Mouse (Mus musculus) monocyte, adult 5-6 weeks (primary cell): ENCODE measurements around the gene Ip6k2. TPM values are rescaled to one million over a fixed set of nuclear protein-coding genes. Genes with fewer than 3 reads are reported as not detected.

Source experiments
- ATAC-seq: fragments of 153-309, 156-312 bp; replicated peaks from 2 replicates; pipeline ENCODE4 v1.8.0; 2017; ENCODE audit warnings: mild to moderate bottlenecking; ENCODE audit not compliant: low TSS enrichment, insufficient number of reproducible peaks, severe bottlenecking, poor library complexity, low FRiP score
- total RNA-seq: library from RNA; stranded (forward); fragments of 200-1000, 200-491, 200-594 nt; gene quantifications from 3 replicates; pipeline ENCODE4 v1.2.3, GENCODE M21; 2017

Ip6k2 gene
- total RNA-seq, 1 experiment from 2014 or later: 78.2 TPM

DNA sequence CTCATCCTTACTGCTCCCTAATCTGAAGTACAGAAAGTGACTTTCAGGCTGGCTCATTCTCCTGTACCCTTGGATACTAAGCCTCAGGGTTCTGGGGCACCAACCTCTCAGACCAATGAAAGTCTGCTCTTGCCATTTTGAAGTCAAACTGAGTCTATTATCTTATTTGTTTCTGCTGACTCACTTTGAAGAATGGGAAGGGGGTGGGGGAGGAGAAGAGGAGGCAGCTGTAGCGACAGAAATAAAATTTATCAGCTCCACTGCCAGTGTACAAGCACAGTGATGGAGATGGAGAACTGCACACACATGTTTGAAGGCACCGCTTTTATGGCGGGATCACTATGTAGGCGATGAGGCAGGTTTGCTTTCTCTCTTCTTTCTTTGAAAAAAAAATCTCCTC lies 6.3 kb upstream of the Ip6k2 start:
- ATAC-seq: no peak

DNA sequence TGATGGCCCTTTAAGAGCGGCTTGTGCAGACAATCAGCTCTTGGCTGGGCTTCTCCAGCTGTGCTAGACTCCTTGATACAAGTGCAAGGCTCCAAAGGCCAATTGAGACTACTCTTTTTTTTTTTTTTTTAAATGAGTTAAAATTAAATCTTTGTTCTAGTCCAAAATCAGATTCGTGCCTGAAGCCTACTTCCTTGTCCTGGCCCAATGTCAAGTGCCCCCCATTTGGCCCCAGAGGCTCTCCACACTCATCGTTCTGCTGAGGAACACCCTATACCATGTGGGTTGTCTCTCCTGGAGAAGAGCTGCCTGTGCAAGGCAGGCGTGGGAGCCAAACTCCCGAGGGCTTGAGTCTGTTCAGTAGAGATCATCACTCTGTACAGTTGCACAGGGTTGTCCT lies 2.6 kb upstream of the Ip6k2 start:
- ATAC-seq: no peak

DNA sequence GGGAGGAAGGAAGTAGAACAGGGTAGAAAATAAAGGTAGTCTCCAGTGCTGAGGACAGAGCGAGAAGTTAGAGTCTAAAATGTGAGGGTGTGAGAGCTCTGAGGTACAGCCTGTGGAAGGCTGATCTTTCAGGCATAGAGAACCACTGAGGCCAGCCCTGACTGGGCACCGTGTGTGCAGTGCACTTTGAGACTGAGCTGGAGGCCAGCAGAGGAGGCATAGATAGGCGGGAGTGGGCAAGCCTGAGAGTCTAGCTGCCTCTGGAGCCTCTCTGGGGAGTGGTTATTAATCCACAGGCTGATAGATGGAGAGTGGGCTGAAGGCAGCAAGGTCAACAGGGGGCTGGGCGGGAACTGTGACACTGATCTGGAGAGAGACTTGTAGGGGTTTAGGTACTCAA lies 1.7 kb upstream of the Ip6k2 start:
- no peak for ATAC-seq

DNA sequence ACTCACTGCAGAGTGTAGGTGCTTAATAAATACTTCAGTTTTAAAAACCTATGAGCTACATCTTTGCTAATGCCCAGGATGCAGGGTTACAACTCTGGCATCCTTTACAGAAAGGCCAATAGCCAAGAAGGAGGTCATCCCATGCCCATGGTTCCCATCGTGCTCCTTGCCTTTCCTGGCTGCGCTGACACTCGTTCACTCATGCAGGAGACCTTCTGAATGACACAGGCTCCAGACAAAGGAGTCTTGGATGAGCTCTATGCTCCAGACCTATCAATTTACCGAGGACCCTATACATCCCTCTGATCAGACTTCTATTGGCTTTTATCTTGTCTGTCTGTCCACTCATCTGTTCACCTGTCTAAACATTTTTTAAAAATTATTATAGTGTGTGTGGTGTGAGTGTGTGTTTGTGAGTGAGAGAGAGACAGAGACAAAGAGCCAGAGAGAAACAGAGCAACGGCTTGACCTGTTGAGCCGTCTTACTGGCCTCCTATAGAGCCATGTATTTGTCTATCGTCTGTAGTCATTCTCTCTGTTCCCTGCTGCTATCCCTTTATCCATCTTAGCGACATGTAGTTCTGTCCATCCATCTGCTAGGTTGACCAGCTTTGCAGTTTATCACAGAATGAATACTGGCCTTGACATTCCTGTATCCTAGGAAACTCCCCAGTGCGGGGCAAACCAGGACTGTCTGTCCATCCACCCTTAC lies 604 bp upstream of the Ip6k2 start:
- ATAC-seq: peak; percentile 6; the same call in 1 of the 2 replicates

DNA sequence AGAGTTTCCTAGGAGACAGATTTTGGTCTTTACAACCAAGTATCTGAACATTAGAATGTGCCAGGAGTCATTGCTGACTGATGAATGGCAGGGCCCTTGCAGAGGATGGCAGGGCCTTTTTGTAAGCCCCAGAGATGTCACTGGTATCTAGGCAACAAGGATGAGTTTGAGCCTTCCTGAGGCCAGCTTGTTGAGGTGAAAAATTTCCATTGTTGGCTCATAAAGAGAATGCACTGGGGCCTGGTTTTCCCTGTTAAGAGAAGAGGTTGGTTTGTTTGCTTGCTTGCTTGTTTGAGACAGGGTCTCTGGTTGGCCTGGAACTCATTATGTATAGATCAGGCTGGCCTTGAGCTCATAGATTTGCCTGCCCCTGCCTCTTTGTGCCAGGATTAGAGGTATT lies 1.8 kb downstream of the Ip6k2 start:
- ATAC-seq: no peak

DNA sequence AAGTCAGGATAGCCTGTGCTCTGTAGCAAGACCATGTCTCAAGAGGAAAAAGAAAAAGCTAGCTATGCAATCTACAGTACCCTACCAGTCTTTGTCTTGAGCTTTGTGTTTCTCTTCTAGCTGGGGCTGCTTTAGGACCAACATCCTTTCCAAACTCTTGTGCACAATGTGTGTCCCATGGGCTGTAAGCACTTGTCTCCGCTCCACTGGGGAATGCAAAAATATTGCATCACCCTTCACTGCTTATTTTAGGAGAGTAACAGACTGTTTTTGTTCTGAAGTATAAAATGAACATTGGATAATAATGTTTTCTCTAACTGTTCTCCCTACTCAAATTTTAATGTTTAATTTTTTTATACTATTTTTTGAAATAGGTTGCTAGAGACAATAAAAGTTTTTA lies 2.9 kb downstream of the Ip6k2 start:
- no peak for ATAC-seq

DNA sequence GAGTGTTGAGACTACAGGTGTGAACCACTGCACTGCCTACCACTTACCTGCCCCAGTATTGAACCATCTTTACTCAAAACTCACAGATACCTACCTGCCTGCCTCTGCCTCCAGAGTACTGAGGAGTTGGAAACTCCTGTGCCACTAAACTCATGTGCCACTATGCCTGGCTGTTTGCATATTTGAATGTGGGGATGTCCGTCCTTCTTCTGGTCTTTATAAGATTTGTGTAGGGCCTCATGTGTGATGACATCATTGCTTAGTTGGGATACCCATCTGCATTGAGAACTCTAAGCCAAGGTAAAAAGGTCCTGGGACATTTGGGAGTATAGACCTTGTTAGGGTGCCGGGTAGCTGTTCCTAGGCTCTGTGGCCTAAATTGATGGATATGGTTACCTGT lies 3.5 kb downstream of the Ip6k2 start:
- ATAC-seq: no peak

DNA sequence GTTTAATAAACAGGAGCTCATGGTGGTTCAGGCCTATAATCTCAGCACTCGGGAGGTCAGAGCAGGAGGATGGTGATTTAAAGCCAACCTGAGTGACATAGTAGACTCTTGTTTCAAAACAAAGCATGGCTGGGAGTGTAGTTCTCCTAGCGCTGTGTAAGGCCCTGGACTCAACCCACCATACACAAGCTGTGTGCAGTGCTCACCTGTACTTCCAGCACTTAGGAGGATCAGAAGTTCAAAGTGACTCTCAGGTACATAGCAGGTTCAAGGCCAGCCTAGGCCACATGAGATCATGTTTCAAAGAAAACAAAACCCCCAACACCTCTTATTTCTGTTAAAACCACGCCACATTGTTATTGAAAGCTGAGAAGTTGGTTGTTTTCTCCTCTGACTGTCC lies 5.1 kb downstream of the Ip6k2 start:
- no peak for ATAC-seq

DNA sequence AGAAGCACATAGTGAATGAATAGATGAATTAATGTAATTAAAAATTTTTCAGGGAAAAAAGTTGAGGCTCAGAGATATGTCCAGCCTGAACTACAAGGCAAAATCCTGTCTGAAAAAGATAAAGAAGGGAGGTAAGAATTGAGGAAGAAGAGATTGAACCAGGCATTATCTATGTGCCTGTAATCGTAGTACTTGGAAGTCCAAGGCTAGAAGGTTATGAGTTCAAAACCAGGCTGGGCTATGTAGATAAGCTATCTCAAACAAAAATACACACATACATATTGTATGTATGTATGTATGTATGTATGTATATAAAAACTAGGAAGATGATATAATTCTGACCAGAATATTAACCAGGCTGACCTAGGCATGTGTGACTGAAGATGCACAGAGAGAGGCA lies 8.7 kb downstream of the Ip6k2 start:
- no peak for ATAC-seq

DNA sequence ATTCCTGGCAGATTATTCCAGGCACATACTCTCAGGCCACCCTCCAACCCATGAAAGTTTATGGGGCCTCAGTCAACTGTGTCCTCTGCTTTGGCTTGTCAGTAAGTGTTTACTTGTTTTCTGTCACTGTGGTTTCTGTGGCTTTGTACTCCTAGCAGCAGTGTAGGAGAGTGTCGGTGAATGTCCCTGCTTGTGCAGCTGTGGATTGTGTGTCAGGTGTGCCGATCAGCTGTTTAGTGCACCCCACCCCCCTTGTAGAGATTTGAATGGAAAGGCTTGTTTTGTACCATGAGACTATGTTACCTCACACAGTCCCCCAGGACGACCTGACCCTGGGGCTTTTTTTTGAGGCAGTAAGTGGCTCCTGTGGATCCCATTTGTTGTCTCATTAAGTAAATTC lies 9.1 kb downstream of the Ip6k2 start:
- ATAC-seq: no peak

DNA sequence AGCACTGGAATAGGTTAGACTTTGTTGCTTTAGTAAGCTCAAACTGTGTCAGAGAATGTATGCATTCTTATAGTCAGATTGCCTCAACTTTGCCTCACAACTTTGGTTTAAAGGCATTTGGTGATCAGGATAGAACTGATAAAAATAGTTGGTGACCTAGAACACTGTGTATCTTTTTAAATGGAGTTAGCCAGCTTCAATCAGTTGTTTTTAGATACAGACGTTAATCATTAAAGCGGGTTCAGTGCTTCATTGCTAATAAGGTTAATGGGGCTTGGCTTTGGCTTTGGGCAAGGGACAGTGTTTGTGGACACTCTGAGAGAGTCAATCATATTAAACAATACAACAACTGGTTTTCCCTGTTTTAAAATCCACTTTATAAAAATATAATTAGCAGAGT lies 11.7 kb downstream of the Ip6k2 start:
- no peak for ATAC-seq

DNA sequence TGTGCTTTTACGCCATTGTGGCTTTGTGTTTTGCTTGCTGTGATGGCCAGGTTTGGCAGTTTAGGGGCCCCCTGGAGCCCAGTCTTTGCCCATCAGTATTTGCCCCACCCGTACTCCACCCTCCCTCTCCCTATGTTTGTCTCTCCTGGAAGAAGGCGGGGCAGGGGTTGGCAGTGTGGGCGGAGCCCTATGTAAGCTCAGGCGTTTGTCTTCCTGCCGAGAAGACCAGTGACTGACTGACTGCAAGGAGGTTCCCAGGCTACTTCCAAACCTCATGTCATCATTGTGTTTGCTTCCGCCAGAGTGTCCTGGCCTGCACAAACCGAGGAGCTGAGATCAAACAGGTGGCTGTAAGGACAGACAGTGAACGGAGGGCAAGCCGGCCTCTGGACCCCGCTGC lies 12.2 kb downstream of the Ip6k2 start:
- no peak for ATAC-seq

DNA sequence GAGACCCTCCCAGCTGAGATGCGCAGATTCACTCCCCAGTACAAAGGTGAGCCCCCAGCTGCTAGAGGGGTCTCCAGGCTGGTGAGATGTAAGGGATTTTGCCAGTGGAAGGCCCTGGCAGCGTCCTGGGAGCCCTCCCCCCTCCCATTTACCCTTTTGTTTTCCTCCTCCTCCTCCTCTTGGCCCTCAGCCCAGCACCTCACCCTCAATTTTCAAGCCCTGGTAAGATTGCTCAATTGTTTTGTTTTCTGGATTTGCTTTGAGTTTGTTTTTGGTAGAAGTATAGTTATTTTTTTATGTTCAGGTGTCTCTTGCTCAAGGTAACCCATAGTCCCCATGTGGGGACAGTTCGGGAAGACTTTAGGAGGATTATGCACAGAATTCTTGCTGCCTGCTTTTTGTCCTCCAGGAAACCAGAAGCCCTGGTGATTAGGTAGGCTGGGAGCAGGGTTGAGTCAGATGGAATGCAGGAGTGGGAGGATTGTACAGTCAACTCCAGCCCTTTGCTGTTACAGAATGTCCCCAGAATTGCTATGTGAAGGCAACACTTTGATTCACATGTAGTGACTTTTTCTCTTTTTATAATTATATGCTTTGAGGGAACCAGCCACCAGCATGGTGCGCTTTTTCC lies 12.9 kb downstream of the Ip6k2 start:
- no peak for ATAC-seq

DNA sequence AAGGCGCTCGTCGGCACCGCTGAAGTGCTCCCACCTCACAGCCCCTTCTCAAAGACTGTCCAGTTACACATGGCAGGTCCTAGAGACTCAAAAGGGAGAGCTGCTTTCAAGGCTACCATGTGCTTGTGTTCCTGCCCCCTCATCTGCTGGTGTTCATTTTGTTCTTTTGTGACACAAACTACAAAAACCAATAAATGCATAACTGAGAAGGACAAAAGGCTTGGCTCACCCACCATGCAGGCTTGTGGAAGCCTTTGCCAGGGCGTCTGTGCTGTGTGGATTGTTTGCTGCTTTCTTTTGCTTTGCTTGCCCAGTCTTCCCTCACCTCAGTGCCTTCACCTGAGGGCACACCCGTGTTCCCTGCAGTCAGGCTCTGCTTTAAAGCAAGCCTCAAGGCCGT lies 13.9 kb downstream of the Ip6k2 start:
- no peak for ATAC-seq

DNA sequence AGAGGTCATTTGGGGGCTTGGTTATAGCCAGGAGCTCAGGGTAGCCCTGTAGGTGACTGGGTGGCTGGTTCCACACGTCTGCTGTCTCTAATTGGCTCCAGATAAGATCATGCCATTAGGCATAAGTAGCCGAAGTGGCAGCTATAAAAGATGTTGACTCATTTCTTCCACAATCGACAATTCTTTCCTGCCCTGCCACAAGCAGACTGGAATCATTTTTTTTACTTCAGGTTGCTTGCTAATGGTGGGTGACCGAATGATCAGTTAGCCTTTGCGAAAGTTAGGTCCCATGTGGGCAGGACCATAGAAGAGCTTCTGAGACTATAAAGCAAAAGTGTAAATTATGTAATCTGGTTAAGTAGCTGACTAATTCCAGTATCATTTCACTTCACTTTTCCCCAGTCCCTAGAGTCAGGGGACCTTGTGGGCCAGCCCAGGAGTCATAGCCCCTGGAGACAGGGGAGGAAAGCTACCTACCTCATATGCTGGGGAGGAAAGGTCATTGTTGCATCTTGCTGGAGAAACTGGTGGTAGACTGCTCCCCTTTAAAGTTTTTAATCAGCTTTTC lies 15.0 kb downstream of the Ip6k2 start:
- ATAC-seq: no peak

DNA sequence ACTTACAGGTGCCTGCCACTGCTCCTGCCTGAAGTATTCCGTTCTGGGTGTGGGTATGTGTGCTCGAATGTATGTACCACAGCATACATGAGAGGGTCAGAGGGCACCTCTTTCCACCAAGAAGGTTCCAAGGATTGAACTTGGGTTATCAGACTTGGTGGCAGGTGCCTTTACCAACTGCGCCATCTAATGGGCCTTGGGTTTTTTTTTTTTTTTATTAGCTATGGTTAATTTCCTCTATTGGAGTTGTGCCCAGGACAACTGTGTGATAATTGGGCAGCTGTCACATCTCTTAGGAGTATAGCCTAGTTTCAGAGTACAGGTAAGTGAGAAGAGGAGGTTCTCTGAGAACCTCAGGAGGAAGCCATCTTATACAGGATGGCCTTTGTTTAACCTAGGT lies 16.0 kb downstream of the Ip6k2 start:
- ATAC-seq: no peak

DNA sequence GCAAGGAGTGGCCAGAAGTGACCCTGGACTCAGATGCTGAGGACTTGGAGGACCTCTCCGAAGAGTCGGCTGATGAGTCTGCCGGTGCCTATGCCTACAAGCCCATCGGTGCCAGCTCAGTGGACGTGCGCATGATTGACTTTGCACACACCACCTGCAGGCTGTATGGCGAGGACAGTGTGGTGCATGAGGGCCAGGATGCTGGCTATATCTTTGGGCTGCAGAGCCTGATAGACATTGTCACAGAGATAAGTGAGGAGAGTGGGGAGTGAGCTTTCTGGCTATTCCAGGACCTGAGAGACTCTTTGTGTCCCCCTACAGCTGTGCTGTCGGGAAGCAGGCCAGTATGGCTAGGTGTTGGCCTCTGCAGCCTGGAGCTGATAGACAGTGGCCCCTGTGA lies 22.2 kb downstream of the Ip6k2 start:
- ATAC-seq: no peak

DNA sequence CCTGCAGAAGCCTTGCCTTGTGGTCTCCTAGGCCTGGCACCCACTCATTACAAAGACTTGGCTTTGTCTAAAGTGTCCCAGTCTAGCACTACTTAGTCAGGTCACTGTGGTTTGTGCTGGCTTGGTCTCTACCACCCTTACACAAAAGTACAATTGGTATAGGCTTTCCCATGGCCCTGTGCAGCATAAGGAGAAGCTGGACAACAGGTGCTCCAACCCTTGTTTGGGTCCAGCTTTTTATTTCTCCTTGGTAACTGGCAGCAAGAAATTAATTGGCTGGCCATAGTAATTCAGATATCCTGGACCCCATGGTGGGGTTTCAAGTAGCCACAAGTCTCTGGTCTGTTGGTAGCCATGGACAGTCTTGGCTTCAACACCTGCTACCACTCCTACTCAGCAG lies 22.8 kb downstream of the Ip6k2 start:
- ATAC-seq: no peak

DNA sequence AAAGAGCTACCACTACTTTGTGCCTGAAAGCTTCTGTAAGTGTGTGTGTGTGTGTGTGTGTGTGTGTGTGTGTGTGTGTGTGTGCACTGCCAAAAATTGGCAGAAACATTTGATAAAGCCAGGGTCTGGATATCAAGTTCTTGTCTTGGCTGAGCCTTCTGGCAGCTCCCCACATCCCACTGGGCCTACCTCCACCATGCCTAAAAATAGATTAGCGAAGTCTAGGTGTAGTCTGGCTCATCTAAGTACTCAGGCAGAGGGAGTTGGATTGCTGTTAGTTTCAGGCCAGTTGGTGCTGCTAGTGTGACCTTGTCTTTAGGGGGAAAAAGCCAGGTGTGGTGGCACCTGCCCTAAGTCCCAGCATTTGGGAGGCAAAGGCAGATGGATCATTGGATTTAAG lies 23.2 kb downstream of the Ip6k2 start:
- ATAC-seq: no peak

DNA sequence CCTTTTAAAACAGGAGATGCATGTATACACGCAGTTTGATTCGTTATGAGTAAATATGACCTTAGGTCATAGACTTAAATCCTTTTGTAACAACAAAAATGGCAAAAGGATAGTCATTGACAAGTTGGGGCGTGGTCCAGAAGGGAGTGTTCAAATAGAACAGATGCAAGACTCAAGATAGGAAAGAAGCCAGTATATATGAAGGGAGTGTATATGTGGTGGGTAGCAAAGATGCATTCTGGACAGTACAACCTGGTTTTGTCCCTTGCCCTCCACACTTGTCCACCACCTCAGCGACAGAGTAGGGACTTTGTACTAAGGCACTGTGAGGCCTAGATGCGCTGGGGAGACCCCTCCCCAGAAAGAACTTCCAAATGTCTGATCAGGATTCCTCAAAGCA lies 24.1 kb downstream of the Ip6k2 start:
- ATAC-seq: no peak
